Mouse (Mus musculus) left cerebral cortex, adult 2 months (tissue): ENCODE results near the gene Prkaca. TPM values are rescaled to one million over a fixed set of nuclear protein-coding genes. Genes with fewer than 3 reads are reported as not detected.

Experiments
- DNase-seq, 2 experiments: peaks; one replicate each; pipeline ENCODE4 v3.0.0; 2021 to 2022; ENCODE audit warnings: low spot score in 2 of 2, mixed read lengths in 1 of 2; ENCODE audit errors: extremely low spot score in 1 of 2
- H3K27ac ChIP-seq: fragments of 200-600 bp; 2 replicates; pipeline ENCODE4 v1.8.1; 2022
- H3K4me3 ChIP-seq: fragments of 200-600 bp; 2 replicates; pipeline ENCODE4 v1.8.1; 2022
- CTCF ChIP-seq: fragments of 200-600 bp; IDR thresholded peaks from 2 replicates; pipeline ENCODE4 v1.8.1; 2022; ENCODE audit warnings: antibody characterized with exemption, mild to moderate bottlenecking, moderate library complexity
- intact Hi-C: fragments of 180-260 bp; cut with DNase I; formaldehyde crosslinking; loops from one replicate; pipeline ENCODE4 v1.15.1; 2025
- long read RNA-seq, 2 experiments: library from polyadenylated mRNA; stranded (forward); transcript quantifications; one replicate each; pipeline ENCODE4 v2.0.0; 2021; ENCODE audit warnings: borderline mapping rate in 2 of 2
- total RNA-seq, 2 experiments: library from RNA; stranded (reverse); gene quantifications; 2 replicates each; pipeline ENCODE4 v1.2.3; 2021

Gene Prkaca
- 100 to 1,000 TPM; 236 to 250 TPM for total RNA-seq
- long read RNA-seq, experiment 1, transcript Prkaca-201 (10 exons, 2,276 nt): major isoform, 430 of 453 reads
- long read RNA-seq, experiment 1, partial matches to known transcripts: 13 of 453 reads
- long read RNA-seq, experiment 1, other reads (novel, unspliced or antisense): 9 of 453 reads
- long read RNA-seq, experiment 2, transcript Prkaca-201 (10 exons, 2,276 nt): major isoform, 318 of 340 reads
- long read RNA-seq, experiment 2, partial matches to known transcripts: 18 of 340 reads
- long read RNA-seq, experiment 2, other reads (novel, unspliced or antisense): 4 of 340 reads

GRCm38 (mm10) chr8:83972150-83973120, at the start of gene Prkaca:
Gene Prkaca, plus strand, starts transcription at chr8:83972993.
- H3K27ac ChIP-seq: peak within 1 kb of the TSS; percentile 88
- H3K4me3 ChIP-seq: peak within 1 kb of the TSS; percentile 64
- intact Hi-C loops: loop anchor here (1.0 kb wide), 1 partner anchor 17 kb away; the partner anchor contains the start of genes Asf1b and Gm10644
- DNase-seq: peak; percentile 98 to 99
- no peak for TF ChIP-seq CTCF

- Histone ChIP-seq H3K27ac (no peak overlapping the region), H3K4me3 (no peak overlapping the region)
- intact Hi-C loops: no loop called here
- no peak for TF ChIP-seq CTCF
- no peak for DNase-seq
These were observed 48.2 kb upstream of the Prkaca start for GRCm38 (mm10) chr8:83924585-83924984.

GRCm38 (mm10) chr8:83926266-83926665, 46.5 kb upstream of the Prkaca start:
- Histone ChIP-seq H3K4me3 (no peak overlapping the region), H3K27ac (no peak overlapping the region)
- intact Hi-C loops: no loop called here
- no peak for DNase-seq
- TF ChIP-seq CTCF: no peak

GRCm38 (mm10) chr8:83934222-83934621, 38.6 kb upstream of the Prkaca start:
- no peak overlapping the region for H3K27ac ChIP-seq
- DNase-seq: no peak
- intact Hi-C loops: no loop called here
- H3K4me3 ChIP-seq: no peak overlapping the region
- no peak for TF ChIP-seq CTCF

GRCm38 (mm10) chr8:83934994-83935393, 37.8 kb upstream of the Prkaca start:
- Histone ChIP-seq H3K4me3 (no peak overlapping the region), H3K27ac (no peak overlapping the region)
- intact Hi-C loops: no loop called here
- no peak for DNase-seq
- no peak for TF ChIP-seq CTCF

- intact Hi-C loops: no loop called here
- DNase-seq: no peak
- Histone ChIP-seq H3K27ac (no peak overlapping the region), H3K4me3 (no peak overlapping the region)
- TF ChIP-seq CTCF: no peak
These were observed 37.4 kb upstream of the Prkaca start for GRCm38 (mm10) chr8:83935435-83935834.

GRCm38 (mm10) chr8:83937645-83938044, 35.1 kb upstream of the Prkaca start:
- no peak overlapping the region for H3K4me3 ChIP-seq
- H3K27ac ChIP-seq: no peak overlapping the region
- no peak for TF ChIP-seq CTCF
- DNase-seq: no peak
- intact Hi-C loops: no loop called here

- no peak overlapping the region for H3K4me3 ChIP-seq
- no peak overlapping the region for H3K27ac ChIP-seq
- DNase-seq: peak; percentile 11 to 13
- intact Hi-C loops: no loop called here
- no peak for TF ChIP-seq CTCF
These were observed 34.5 kb upstream of the Prkaca start for GRCm38 (mm10) chr8:83938330-83938729.

- peak in 1 of 2 experiments; percentile 13 for DNase-seq
These were observed 31.6 kb upstream of the Prkaca start for GRCm38 (mm10) chr8:83941066-83941677.

GRCm38 (mm10) chr8:83942446-83942845, 30.3 kb upstream of the Prkaca start:
- TF ChIP-seq CTCF: no peak
- intact Hi-C loops: no loop called here
- Histone ChIP-seq H3K4me3 (no peak overlapping the region), H3K27ac (no peak overlapping the region; the same call in 1 of the 2 replicates)
- no peak for DNase-seq

More at GRCm38 (mm10) chr8:83941066-83941677, 31.6 kb upstream of the Prkaca start:
- intact Hi-C loops: no loop called here
- H3K4me3 ChIP-seq: no peak overlapping the region
- no peak overlapping the region for H3K27ac ChIP-seq
- TF ChIP-seq CTCF: no peak

- no peak overlapping the region for H3K27ac ChIP-seq
- DNase-seq: no peak
- TF ChIP-seq CTCF: no peak; the same call in 1 of the 2 replicates
- H3K4me3 ChIP-seq: no peak overlapping the region
- intact Hi-C loops: no loop called here
These were observed 27.3 kb upstream of the Prkaca start for GRCm38 (mm10) chr8:83945540-83945939.

- no peak for TF ChIP-seq CTCF
- DNase-seq: no peak
- H3K4me3 ChIP-seq: peak overlapping the region; percentile 49
- intact Hi-C loops: loop anchor here (1.0 to 5.0 kb wide), 6 partner anchors 18 to 302 kb away; partner anchors contain the start of genes Gipc1, Prkaca and Samd1
- H3K27ac ChIP-seq: peak overlapping the region; percentile 60; the same call in 1 of the 2 replicates
These were observed 18.1 kb upstream of the Prkaca start for GRCm38 (mm10) chr8:83954749-83955105.
